Mouse (Mus musculus) liver, embryonic 12.5 days (tissue): Measurements from ENCODE around the gene Egln3. TPM values are rescaled to one million over a fixed set of nuclear protein-coding genes. Genes with fewer than 3 reads are reported as not detected.

Experiments used
- ATAC-seq: fragments of 200-750 bp; cut with Nextera tagmentation; 2 replicates; pipeline ENCODE4 v1.8.0; 2017; ENCODE audit warnings: moderate number of reproducible peaks, mild to moderate bottlenecking, moderate library complexity
- H3K27ac ChIP-seq: fragments of 300-500 bp; sonication (generic); 2 replicates; pipeline ENCODE4 v1.5.1; 2016; ENCODE audit warnings: mild to moderate bottlenecking
- H3K27me3 ChIP-seq: fragments of 300-500 bp; sonication (generic); replicated peaks from 2 replicates; pipeline ENCODE4 v1.6.1; 2016; ENCODE audit warnings: mild to moderate bottlenecking, moderate library complexity
- H3K36me3 ChIP-seq: fragments of 300-500 bp; sonication (generic); 2 replicates; pipeline ENCODE4 v1.6.1; 2016; ENCODE audit warnings: mild to moderate bottlenecking, moderate library complexity
- H3K4me1 ChIP-seq: fragments of 300-500 bp; sonication (generic); 2 replicates; pipeline ENCODE4 v1.6.1; 2016
- H3K4me2 ChIP-seq: fragments of 300-500 bp; sonication (generic); 2 replicates; pipeline ENCODE4 v1.6.1; 2016; ENCODE audit warnings: mild to moderate bottlenecking, moderate library complexity
- H3K4me3 ChIP-seq: fragments of 300-500 bp; sonication (generic); 2 replicates; pipeline ENCODE4 v1.5.1; 2016; ENCODE audit warnings: mild to moderate bottlenecking, moderate library complexity
- H3K9ac ChIP-seq: fragments of 300-500 bp; sonication (generic); 2 replicates; pipeline ENCODE4 v1.6.1; 2016; ENCODE audit warnings: mild to moderate bottlenecking, moderate library complexity
- H3K9me3 ChIP-seq: fragments of 300-500 bp; sonication (generic); replicated peaks from 2 replicates; pipeline ENCODE4 v1.6.1; 2016; ENCODE audit warnings: mild to moderate bottlenecking, moderate library complexity
- WGBS: fragments of 180-500 bp; shearing (Covaris S2); methylation state at CpG from one replicate; pipeline ENCODE4 v1.1.7; 2016; ENCODE audit not compliant: insufficient replicate concordance; 5-methylcytosine and 5-hydroxymethylcytosine counted together
- polyA plus RNA-seq: library from polyadenylated mRNA; unstranded; fragments of >200 nt; fragmentation: Nextera tagmentation; extraction: Ambion mirVana; gene quantifications from 2 replicates; pipeline ENCODE4 v1.2.1, GENCODE M21; 2016

Egln3 gene
- 3.5 and 3.8 TPM in 2 replicates for polyA plus RNA-seq

DNA sequence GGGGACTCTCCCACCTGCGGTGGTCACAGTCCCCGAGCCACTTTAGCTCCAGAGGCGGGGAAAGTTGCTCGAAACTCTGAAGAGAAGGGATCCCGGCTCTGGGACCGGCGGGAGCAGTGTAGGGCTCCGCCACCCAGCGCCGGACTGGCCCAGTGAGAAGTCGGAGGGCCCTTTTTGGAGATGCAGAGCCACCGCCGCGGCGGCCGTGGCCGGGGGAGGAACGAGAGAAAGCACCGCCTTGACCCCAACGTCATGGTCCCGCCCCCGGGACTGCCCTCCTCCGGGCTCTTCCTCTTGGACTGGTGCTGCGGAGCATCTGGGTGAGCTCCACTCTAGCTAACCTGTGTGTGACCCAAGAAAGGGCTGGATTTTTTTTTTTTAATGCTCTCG is at the start of gene Egln3:
Gene Egln3 (minus strand): TSS at position 205 of the 390 bp plus-strand sequence.
- Histone ChIP-seq H3K4me2 (peak within 1 kb of the TSS; percentile 88), H3K27ac (peak within 1 kb of the TSS; percentile 49; the same call in 1 of the 2 replicates)

GRCm38 (mm10) chr12:54253449-54253848 is 49.8 kb upstream of the Egln3 start:
- Histone ChIP-seq H3K27ac (no peak overlapping the region), H3K9ac (no peak overlapping the region), H3K4me1 (peaks cover 6% of the 10 kb centered on the region; the same call in 1 of the 2 replicates), H3K27me3 (no peaks in the 10 kb centered on the region), H3K36me3 (no peaks in the 10 kb centered on the region), H3K4me2 (no peak overlapping the region), H3K4me3 (no peak overlapping the region), H3K9me3 (no peaks in the 10 kb centered on the region)
- ATAC-seq: no peak
- WGBS: 45% methylated on average over 4 of the region's 4 CpGs

More for the DNA sequence above, at the start of gene Egln3:
- peak within 1 kb of the TSS; percentile 62 for H3K4me3 ChIP-seq
- peak; percentile 79 for ATAC-seq
- under 1% methylated on average over 25 of the region's 25 CpGs for WGBS
- H3K27me3 ChIP-seq: peaks cover 33% of the 10 kb centered on the region
- H3K9ac ChIP-seq: peak within 1 kb of the TSS; percentile 60
- H3K9me3 ChIP-seq: no peaks in the 10 kb centered on the region
- peaks cover 26% of the 10 kb centered on the region for H3K4me1 ChIP-seq
- no peaks in the 10 kb centered on the region for H3K36me3 ChIP-seq

DNA sequence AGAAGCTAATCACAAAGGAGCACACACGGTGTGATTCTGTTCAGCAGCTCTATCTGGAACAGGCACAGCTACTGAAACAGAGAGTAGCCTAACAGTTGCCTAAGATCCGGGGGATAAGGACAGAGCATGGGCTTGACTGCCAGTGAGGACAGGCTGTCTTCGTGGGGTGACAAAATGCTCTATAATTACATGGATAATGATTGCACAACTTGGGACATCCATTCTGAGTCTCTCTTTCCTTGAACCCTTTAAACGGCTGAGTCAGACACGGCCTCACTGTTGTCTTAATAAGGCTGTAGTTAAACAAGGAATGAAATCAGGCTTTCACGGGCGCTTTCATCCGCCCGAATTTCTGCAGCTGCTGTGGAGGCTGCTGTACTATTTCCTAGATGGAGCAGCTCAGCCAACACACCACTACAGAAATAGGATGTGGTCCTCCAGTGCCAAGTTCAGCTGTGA is 48.3 kb upstream of the Egln3 start:
- no peak overlapping the region for H3K9ac ChIP-seq
- WGBS: 61% methylated on average over 9 of the region's 9 CpGs
- no peak for ATAC-seq
- H3K4me2 ChIP-seq: no peak overlapping the region
- H3K4me1 ChIP-seq: peaks cover 6% of the 10 kb centered on the region; the same call in 1 of the 2 replicates
- H3K9me3 ChIP-seq: no peaks in the 10 kb centered on the region
- H3K27ac ChIP-seq: no peak overlapping the region
- no peak overlapping the region for H3K4me3 ChIP-seq
- no peaks in the 10 kb centered on the region for H3K36me3 ChIP-seq
- H3K27me3 ChIP-seq: no peaks in the 10 kb centered on the region

DNA sequence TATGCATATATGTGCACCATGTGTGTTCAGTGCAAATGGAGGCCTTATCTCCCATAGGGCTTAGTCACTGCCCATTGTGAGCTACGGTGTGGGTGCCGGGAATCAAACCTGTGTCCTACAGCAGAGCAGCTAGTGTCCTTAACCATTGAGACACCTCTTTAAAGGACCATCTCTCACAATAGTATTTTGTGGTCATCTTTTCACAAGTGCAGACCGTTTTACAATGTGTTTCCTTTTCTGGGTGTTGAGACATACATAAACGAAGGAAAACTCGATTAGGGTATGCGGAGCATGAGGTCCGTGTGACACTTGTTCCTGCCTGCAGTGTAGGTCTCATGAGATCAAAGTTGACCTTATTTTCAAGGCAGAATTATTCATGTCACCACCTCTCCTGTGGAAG is 44.2 kb upstream of the Egln3 start:
- Histone ChIP-seq H3K36me3 (no peaks in the 10 kb centered on the region), H3K9me3 (no peaks in the 10 kb centered on the region), H3K9ac (no peak overlapping the region), H3K4me3 (no peak overlapping the region), H3K4me1 (no peaks in the 10 kb centered on the region), H3K27me3 (no peaks in the 10 kb centered on the region), H3K27ac (no peak overlapping the region), H3K4me2 (no peak overlapping the region)
- ATAC-seq: no peak
- WGBS: 76% methylated on average over 7 of the region's 7 CpGs

DNA sequence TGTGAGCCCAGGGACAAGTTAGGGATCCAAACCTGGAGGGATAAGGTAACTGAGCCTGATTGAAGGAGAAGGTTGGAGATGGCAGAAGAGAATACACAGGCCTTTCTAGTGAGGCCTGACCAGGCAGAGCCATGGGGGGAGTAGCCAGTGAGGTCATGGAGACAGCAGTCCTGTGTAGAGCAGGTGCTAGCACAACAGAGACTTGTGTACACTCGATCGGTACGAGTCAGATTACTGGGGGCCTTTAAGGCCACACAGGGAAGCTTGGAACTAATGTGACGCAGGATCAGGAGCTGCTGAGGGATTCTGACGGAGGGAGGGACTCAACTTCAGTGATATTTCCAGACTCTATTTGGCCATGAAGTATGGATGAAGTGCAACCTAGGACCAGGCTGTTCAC is 39.5 kb upstream of the Egln3 start:
- H3K9me3 ChIP-seq: no peaks in the 10 kb centered on the region
- H3K4me3 ChIP-seq: no peak overlapping the region
- H3K4me1 ChIP-seq: no peaks in the 10 kb centered on the region
- ATAC-seq: no peak
- no peak overlapping the region for H3K4me2 ChIP-seq
- no peak overlapping the region for H3K9ac ChIP-seq
- 76% methylated on average over 5 of the region's 5 CpGs for WGBS
- no peaks in the 10 kb centered on the region for H3K36me3 ChIP-seq
- no peak overlapping the region for H3K27ac ChIP-seq
- H3K27me3 ChIP-seq: no peaks in the 10 kb centered on the region

- no peaks in the 10 kb centered on the region for H3K9me3 ChIP-seq
- H3K4me2 ChIP-seq: no peak overlapping the region
- H3K27me3 ChIP-seq: no peaks in the 10 kb centered on the region
- no peak for ATAC-seq
- H3K36me3 ChIP-seq: no peaks in the 10 kb centered on the region
- H3K4me3 ChIP-seq: no peak overlapping the region
- no peaks in the 10 kb centered on the region for H3K4me1 ChIP-seq
- no peak overlapping the region for H3K9ac ChIP-seq
- H3K27ac ChIP-seq: no peak overlapping the region
- WGBS: 78% methylated on average over 6 of the region's 6 CpGs
Measured at GRCm38 (mm10) chr12:54241976-54242375, 38.3 kb upstream of the Egln3 start.

GRCm38 (mm10) chr12:54233794-54234193 is 30.1 kb upstream of the Egln3 start:
- Histone ChIP-seq H3K9ac (no peak overlapping the region), H3K4me1 (no peaks in the 10 kb centered on the region), H3K4me2 (no peak overlapping the region), H3K4me3 (no peak overlapping the region), H3K27ac (no peak overlapping the region), H3K9me3 (no peaks in the 10 kb centered on the region), H3K27me3 (no peaks in the 10 kb centered on the region), H3K36me3 (no peaks in the 10 kb centered on the region)
- WGBS: 64% methylated on average over 6 of the region's 6 CpGs
- ATAC-seq: no peak

DNA sequence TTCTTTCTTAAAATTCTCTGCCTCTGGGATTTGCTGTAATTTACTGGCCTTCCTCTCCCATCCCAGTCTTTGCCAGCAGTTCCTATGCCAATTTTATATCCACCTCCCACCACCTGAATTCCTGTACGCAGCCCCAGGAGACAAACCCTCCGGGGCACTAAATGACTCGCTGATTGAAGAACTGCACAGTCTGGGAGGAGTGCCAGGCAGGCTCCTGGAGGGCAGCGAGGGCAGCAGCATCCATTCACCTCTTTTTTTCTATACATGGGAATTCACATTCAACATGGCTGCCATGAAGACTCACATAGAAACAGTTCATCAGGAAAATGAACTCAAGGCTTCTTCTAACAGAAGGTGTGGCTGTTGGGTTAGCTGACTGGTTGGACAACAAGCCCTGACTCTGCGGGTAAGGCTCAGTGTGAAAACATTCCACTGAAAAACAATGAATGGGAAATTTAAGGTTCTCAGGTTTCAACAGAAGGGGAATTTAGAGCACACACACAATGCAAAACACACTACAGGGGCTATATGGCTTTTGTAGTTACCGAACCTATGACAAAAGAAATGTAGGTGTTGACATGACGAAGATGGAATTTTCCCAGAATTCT is 29.4 kb upstream of the Egln3 start:
- 70% methylated on average over 7 of the region's 7 CpGs for WGBS
- H3K9ac ChIP-seq: no peak overlapping the region

DNA sequence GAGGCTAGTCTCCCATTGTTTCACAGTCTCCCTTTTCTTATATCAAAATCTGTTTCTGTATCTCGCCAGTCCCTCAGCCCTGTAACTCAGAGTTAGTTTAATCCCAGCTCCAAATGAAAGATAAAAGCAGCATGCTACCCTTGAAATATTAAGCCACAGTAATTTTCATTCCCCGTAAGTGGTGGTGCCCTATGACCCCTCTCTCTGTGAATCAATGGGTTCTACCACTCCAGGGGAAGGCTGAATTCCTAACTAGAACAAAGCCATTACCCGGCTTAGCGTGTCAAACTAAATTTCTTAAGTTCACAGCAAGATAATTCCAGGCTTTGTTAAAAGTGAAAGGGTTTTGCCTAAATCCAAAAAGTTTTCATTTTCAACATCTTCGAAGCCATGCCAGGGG is 28.8 kb upstream of the Egln3 start:
- no peak overlapping the region for H3K4me3 ChIP-seq
- no peak overlapping the region for H3K27ac ChIP-seq
- WGBS: 70% methylated on average over 5 of the region's 5 CpGs
- no peaks in the 10 kb centered on the region for H3K9me3 ChIP-seq
- no peaks in the 10 kb centered on the region for H3K4me1 ChIP-seq
- H3K4me2 ChIP-seq: no peak overlapping the region
- no peak overlapping the region for H3K9ac ChIP-seq
- H3K27me3 ChIP-seq: no peaks in the 10 kb centered on the region
- H3K36me3 ChIP-seq: no peaks in the 10 kb centered on the region
- ATAC-seq: no peak

More for the DNA sequence above, 29.4 kb upstream of the Egln3 start:
- Histone ChIP-seq H3K27me3 (no peaks in the 10 kb centered on the region), H3K27ac (no peak overlapping the region), H3K9me3 (no peaks in the 10 kb centered on the region), H3K4me1 (no peaks in the 10 kb centered on the region), H3K36me3 (no peaks in the 10 kb centered on the region), H3K4me3 (no peak overlapping the region), H3K4me2 (no peak overlapping the region)
- no peak for ATAC-seq

DNA sequence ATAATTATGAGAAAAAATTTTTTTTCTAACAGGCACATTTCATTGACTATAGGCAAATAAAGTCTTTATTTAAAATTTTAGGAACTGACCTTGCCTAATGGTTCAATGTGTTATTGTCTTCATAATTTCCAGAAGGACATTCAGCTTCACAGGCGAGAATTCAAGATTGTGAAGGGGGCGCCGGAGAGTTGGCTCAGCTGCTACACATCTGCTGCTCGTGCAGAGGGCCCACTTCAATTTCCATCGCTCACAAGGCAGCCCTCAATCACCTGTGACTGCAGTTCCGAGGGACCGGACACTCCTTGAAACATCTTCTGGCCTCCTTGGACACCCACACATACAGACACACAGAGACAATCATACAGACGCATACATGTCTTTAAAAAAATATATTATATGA is 23.9 kb upstream of the Egln3 start:
- Histone ChIP-seq H3K9me3 (no peaks in the 10 kb centered on the region), H3K9ac (no peak overlapping the region), H3K27ac (no peak overlapping the region), H3K4me3 (no peak overlapping the region), H3K27me3 (no peaks in the 10 kb centered on the region; the same call in 1 of the 2 replicates), H3K36me3 (no peaks in the 10 kb centered on the region), H3K4me2 (no peak overlapping the region), H3K4me1 (no peaks in the 10 kb centered on the region)
- WGBS: 61% methylated on average over 8 of the region's 8 CpGs
- no peak for ATAC-seq

DNA sequence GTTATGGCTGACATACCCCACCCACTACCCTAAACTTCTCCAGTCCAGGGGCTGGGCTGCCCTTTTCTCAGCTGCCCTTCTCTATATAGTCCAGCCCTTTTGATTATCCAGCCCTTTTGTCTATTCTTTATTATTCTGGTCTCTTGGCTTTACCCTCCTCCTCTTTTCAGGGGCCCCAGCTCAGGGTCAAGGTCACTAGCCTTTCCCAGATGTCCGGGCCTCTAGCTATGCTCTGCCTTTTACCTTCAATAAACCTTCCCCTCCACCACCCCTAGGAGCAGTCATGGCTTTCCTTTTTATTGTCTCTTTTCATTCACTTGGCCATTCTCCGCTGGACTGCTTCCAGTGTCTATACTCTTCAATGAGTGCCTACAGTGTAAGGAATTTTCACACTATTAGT is 22.7 kb upstream of the Egln3 start:
- no peak overlapping the region for H3K4me2 ChIP-seq
- 72% methylated on average over 2 of the region's 2 CpGs for WGBS

DNA sequence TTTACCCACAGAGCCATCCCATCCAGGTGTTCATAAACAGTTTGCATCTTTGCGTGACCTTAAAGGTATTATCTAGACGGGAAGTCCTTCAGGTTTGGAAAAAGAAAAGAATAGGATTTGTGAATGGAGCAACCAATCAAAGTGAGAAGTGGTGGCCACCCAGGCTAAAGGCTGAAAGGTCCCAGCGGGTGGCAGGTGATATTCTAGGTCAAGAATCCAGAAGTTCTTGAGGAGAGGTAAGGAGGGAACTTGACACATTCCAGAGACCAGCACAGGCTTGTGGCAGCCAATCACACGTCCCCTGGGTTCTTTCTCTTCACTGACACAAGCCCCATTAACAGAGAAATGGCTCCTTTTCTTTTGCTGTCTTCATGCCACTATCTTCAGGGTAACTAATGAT is 21.9 kb upstream of the Egln3 start:
- Histone ChIP-seq H3K9me3 (no peaks in the 10 kb centered on the region), H3K4me1 (no peaks in the 10 kb centered on the region), H3K4me3 (no peak overlapping the region), H3K27me3 (no peaks in the 10 kb centered on the region; the same call in 1 of the 2 replicates), H3K9ac (no peak overlapping the region), H3K36me3 (no peaks in the 10 kb centered on the region), H3K27ac (no peak overlapping the region), H3K4me2 (no peak overlapping the region)
- WGBS: 66% methylated on average over 4 of the region's 4 CpGs
- ATAC-seq: no peak

More for the DNA sequence above, 22.7 kb upstream of the Egln3 start:
- Histone ChIP-seq H3K4me3 (no peak overlapping the region), H3K27ac (no peak overlapping the region), H3K27me3 (no peaks in the 10 kb centered on the region; the same call in 1 of the 2 replicates), H3K4me1 (no peaks in the 10 kb centered on the region), H3K9ac (no peak overlapping the region), H3K9me3 (no peaks in the 10 kb centered on the region), H3K36me3 (no peaks in the 10 kb centered on the region)
- no peak for ATAC-seq

- Histone ChIP-seq H3K4me1 (no peaks in the 10 kb centered on the region), H3K4me3 (no peak overlapping the region), H3K27ac (no peak overlapping the region), H3K9me3 (no peaks in the 10 kb centered on the region), H3K9ac (no peak overlapping the region), H3K4me2 (no peak overlapping the region), H3K27me3 (no peaks in the 10 kb centered on the region; the same call in 1 of the 2 replicates), H3K36me3 (no peaks in the 10 kb centered on the region)
- WGBS: 70% methylated on average over 3 of the region's 3 CpGs
- ATAC-seq: no peak
Measured at GRCm38 (mm10) chr12:54225090-54225489, 21.4 kb upstream of the Egln3 start.
